Mouse (Mus musculus): ENCODE measurements around the gene Slc30a2.
"Not testable (repeated sequence)": the region's sequence is repeated elsewhere in the genome, so short reads cannot be mapped to it uniquely, and the experiment has no call there.

DNA sequence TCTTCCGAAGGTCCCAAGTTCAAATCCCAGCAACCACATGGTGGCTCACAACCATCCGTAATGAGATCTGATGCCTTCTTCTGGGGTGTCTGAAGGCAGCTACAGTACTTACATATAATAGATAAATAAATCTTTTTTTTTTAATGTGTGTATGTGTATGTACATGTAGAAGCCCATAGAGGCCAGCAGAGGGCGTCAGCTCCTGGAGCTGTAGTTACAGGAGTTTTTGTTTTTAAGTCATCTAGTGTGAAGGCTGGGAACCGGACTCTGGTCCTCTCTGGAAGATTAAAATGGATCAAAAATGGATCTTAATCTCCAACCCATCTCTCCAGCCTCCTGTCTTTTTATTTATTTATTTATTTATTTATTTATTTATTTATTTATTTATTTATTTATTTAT, 46.9 kb upstream of the Slc30a2 start:
- TF ChIP-seq POLR2A (IDR thresholded peaks at IDR 0.05; ENCODE audit: borderline replicate concordance, insufficient read depth, low read length); CTCF (IDR thresholded peaks at IDR 0.05; ENCODE audit: borderline replicate concordance, insufficient read depth, low read depth, low read length): not testable (repeated sequence)

Measured in cerebellum, adult 2 months (tissue).